In genomic region chr2:131812480-131813137, GRCm38 (mm10) we compare ENCODE assay signal across 8 mouse cellular contexts. TPM values are rescaled to one million over a fixed set of nuclear protein-coding genes. Genes with fewer than 3 reads are reported as not detected.
DNase-seq lines count a peak whose midpoint lies in the region; ATAC-seq and TF ChIP-seq lines count a peak whose summit lies in the region.

No protein-coding gene starts in this region.

- 19% methylated on average over 23 of the region's 23 CpGs for WGBS in embryonic facial prominence, embryonic 12.5 days
- WGBS in heart, embryonic 11.5 days (ENCODE audit: insufficient replicate concordance): 17% methylated on average over 23 of the region's 23 CpGs
- 18% methylated on average over 23 of the region's 23 CpGs for WGBS in kidney, postnatal 0 days
- 15% methylated on average over 23 of the region's 23 CpGs for WGBS in liver, embryonic 13.5 days (ENCODE audit: insufficient replicate concordance)
- 17% methylated on average over 23 of the region's 23 CpGs for WGBS in neural tube, embryonic 14.5 days

- no peak overlapping the region for H3K4me2 ChIP-seq in embryonic facial prominence, embryonic 12.5 days (replicated peaks)
- no peak overlapping the region for H3K4me2 ChIP-seq in heart, embryonic 11.5 days
- no peak overlapping the region for H3K4me2 ChIP-seq in kidney, postnatal 0 days (ENCODE audit: low read length)
- H3K4me2 ChIP-seq in liver, embryonic 13.5 days: no peak overlapping the region
- no peak overlapping the region for H3K4me2 ChIP-seq in neural tube, embryonic 14.5 days (ENCODE audit: low read depth, low read length)

- H3K4me3 ChIP-seq in embryonic facial prominence, embryonic 12.5 days: no peak overlapping the region
- H3K4me3 ChIP-seq in heart, embryonic 11.5 days (ENCODE audit: low read depth, low read length): no peak overlapping the region
- no peak overlapping the region for H3K4me3 ChIP-seq in kidney, postnatal 0 days (replicated peaks; ENCODE audit: low read depth, low read length)
- H3K4me3 ChIP-seq in liver, embryonic 13.5 days (replicated peaks): no peak overlapping the region
- no peak overlapping the region for H3K4me3 ChIP-seq in neural tube, embryonic 14.5 days (ENCODE audit: low read depth, low read length)

- peak; percentile 91 for TF ChIP-seq CTCF in kidney, postnatal 0 days (IDR thresholded peaks at IDR 0.05; ENCODE audit: low read depth)

- peaks cover 15% of the 10 kb centered on the region; the same call in 1 of the 2 replicates for H3K27me3 ChIP-seq in embryonic facial prominence, embryonic 12.5 days
- H3K27me3 ChIP-seq in heart, embryonic 11.5 days (ENCODE audit: control insufficient read depth, insufficient read depth, low read length): peaks cover 9% of the 10 kb centered on the region; the same call in 1 of the 2 replicates
- H3K27me3 ChIP-seq in kidney, postnatal 0 days (ENCODE audit: insufficient read depth, low read length): 0 out of 2 replicates have a peak, but pooled peaks cover 5% of the 10 kb centered on the region
- H3K27me3 ChIP-seq in liver, embryonic 13.5 days: peaks cover 12% of the 10 kb centered on the region
- no peaks in the 10 kb centered on the region for H3K27me3 ChIP-seq in neural tube, embryonic 14.5 days (ENCODE audit: control insufficient read depth, insufficient read depth, low read length)

- no peak overlapping the region for H3K27ac ChIP-seq in embryonic facial prominence, embryonic 12.5 days
- no peak overlapping the region for H3K27ac ChIP-seq in heart, embryonic 11.5 days (ENCODE audit: low read depth, low read length)
- H3K27ac ChIP-seq in kidney, postnatal 0 days: no peak overlapping the region
- H3K27ac ChIP-seq in liver, embryonic 13.5 days: no peak overlapping the region
- H3K27ac ChIP-seq in neural tube, embryonic 14.5 days (ENCODE audit: low read depth, low read length): no peak overlapping the region

- peak; percentile 77 to 80 for DNase-seq in adrenal gland, postnatal 36 days
- peak; percentile 89 for DNase-seq in kidney, postnatal 0 days (ENCODE audit: low spot score)
- DNase-seq in liver, embryonic 13.5 days: no peak
- peak; percentile 53 for DNase-seq in thymus, postnatal 14 days

- no peak overlapping the region for H3K9ac ChIP-seq in embryonic facial prominence, embryonic 12.5 days
- H3K9ac ChIP-seq in heart, embryonic 11.5 days (ENCODE audit: low read depth, low read length): no peak overlapping the region
- H3K9ac ChIP-seq in kidney, postnatal 0 days (ENCODE audit: low read depth, low read length): no peak overlapping the region
- no peak overlapping the region for H3K9ac ChIP-seq in liver, embryonic 13.5 days
- H3K9ac ChIP-seq in neural tube, embryonic 14.5 days (replicated peaks; ENCODE audit: low read depth, low read length): no peak overlapping the region

- peaks cover 7% of the 10 kb centered on the region for H3K4me1 ChIP-seq in embryonic facial prominence, embryonic 12.5 days
- H3K4me1 ChIP-seq in heart, embryonic 11.5 days (ENCODE audit: control insufficient read depth, insufficient read depth, low read length): no peaks in the 10 kb centered on the region
- no peaks in the 10 kb centered on the region for H3K4me1 ChIP-seq in kidney, postnatal 0 days (replicated peaks; ENCODE audit: insufficient read depth, low read length)
- no peaks in the 10 kb centered on the region for H3K4me1 ChIP-seq in liver, embryonic 13.5 days (replicated peaks)
- no peaks in the 10 kb centered on the region for H3K4me1 ChIP-seq in neural tube, embryonic 14.5 days (ENCODE audit: control insufficient read depth, insufficient read depth, low read length)

- H3K9me3 ChIP-seq in embryonic facial prominence, embryonic 12.5 days: no peaks in the 10 kb centered on the region
- no peaks in the 10 kb centered on the region for H3K9me3 ChIP-seq in heart, embryonic 11.5 days (replicated peaks; ENCODE audit: control insufficient read depth, low read length)
- no peaks in the 10 kb centered on the region for H3K9me3 ChIP-seq in kidney, postnatal 0 days (replicated peaks; ENCODE audit: low read length)
- no peaks in the 10 kb centered on the region for H3K9me3 ChIP-seq in liver, embryonic 13.5 days (replicated peaks)
- no peaks in the 10 kb centered on the region for H3K9me3 ChIP-seq in neural tube, embryonic 14.5 days (ENCODE audit: control insufficient read depth, low read length)

- peak; percentile 62 for ATAC-seq in CD4-positive, CD25-positive, alpha-beta regulatory T cell, adult 4 months
- ATAC-seq in embryonic facial prominence, embryonic 12.5 days (ENCODE audit: insufficient number of reproducible peaks, insufficient read depth, low FRiP score, low TSS enrichment): peak; percentile 72; the same call in 1 of the 2 replicates
- ATAC-seq in heart, embryonic 11.5 days (replicated peaks; ENCODE audit: insufficient number of reproducible peaks, low FRiP score, low TSS enrichment): 0 out of 2 replicates have a peak, but pooled peaks have one; percentile 26
- peak; percentile 89 for ATAC-seq in kidney, postnatal 0 days (replicated peaks; ENCODE audit: low FRiP score, low read depth)
- ATAC-seq in liver, embryonic 13.5 days (ENCODE audit: low read depth): peak; percentile 50; the same call in 1 of the 2 replicates
- peak; percentile 93 for ATAC-seq in neural tube, embryonic 14.5 days (ENCODE audit: low read depth)

- no peaks in the 10 kb centered on the region for H3K36me3 ChIP-seq in embryonic facial prominence, embryonic 12.5 days
- H3K36me3 ChIP-seq in heart, embryonic 11.5 days (ENCODE audit: control insufficient read depth, insufficient read depth, low read length): no peaks in the 10 kb centered on the region
- H3K36me3 ChIP-seq in kidney, postnatal 0 days (ENCODE audit: insufficient read depth, low read length): no peaks in the 10 kb centered on the region
- H3K36me3 ChIP-seq in liver, embryonic 13.5 days: no peaks in the 10 kb centered on the region
- H3K36me3 ChIP-seq in neural tube, embryonic 14.5 days (ENCODE audit: control insufficient read depth, insufficient read depth, low read length): no peaks in the 10 kb centered on the region

RNA-seq across cellular contexts. Expression of gene Erv3, which starts 46.9 kb away (rescaled TPM):
- not detected for polyA plus RNA-seq in CD4-positive, CD25-positive, alpha-beta regulatory T cell, adult 4 months (2017; shearing (Covaris generic))
- total RNA-seq in adrenal gland, postnatal 36 days (2021): not detected
- not detected in 2 replicates for polyA plus RNA-seq in embryonic facial prominence, embryonic 12.5 days (2016; fragmentation: Nextera tagmentation; extraction: Ambion mirVana)
- not detected in 2 replicates for polyA plus RNA-seq in heart, embryonic 11.5 days (2014; fragmentation: Nextera tagmentation; extraction: Ambion mirVana)
- polyA plus RNA-seq in kidney, postnatal 0 days (2015; fragmentation: Nextera tagmentation; extraction: Ambion mirVana): not detected in 2 replicates
- polyA plus RNA-seq in liver, embryonic 13.5 days (2015; fragmentation: Nextera tagmentation; extraction: Ambion mirVana): not detected in 2 replicates
- polyA plus RNA-seq in neural tube, embryonic 14.5 days (2014; fragmentation: Nextera tagmentation; extraction: Ambion mirVana): not detected in 2 replicates

Comparison
In these comparisons a context has a peak if more than half of its experiments do, and no peak if none do; other contexts are left out.
1. ATAC-seq: peak in every context shown above with its lines; median percentile 93 in neural tube, embryonic 14.5 days; 89 in kidney, postnatal 0 days; 72 in embryonic facial prominence, embryonic 12.5 days; 62 in CD4-positive, CD25-positive, alpha-beta regulatory T cell, adult 4 months; 50 in liver, embryonic 13.5 days; 26 in heart, embryonic 11.5 days.